Mouse (Mus musculus) forebrain, embryonic 12.5 days (tissue): ENCODE measurements at regions not wholly inside any gene's neighbourhood (a gene's known extent, or its start where the extent isn't known, plus 50 kb on each side); places are given as distances from the start of the nearest gene placed in this dataset.

Experiments
- ATAC-seq: fragments of 200-750 bp; cut with Nextera tagmentation; 2 replicates; pipeline ENCODE4 v1.8.0; 2017; ENCODE audit warnings: moderate TSS enrichment; ENCODE audit not compliant: low FRiP score
- H3K27ac ChIP-seq: fragments of 300-500 bp; sonication (generic); 2 replicates; pipeline ENCODE4 v1.5.1; 2016; ENCODE audit warnings: mild to moderate bottlenecking
- H3K27me3 ChIP-seq: fragments of 300-500 bp; sonication (generic); 2 replicates; pipeline ENCODE4 v1.6.1; 2016; ENCODE audit warnings: mild to moderate bottlenecking
- H3K36me3 ChIP-seq: fragments of 300-500 bp; sonication (generic); replicated peaks from 2 replicates; pipeline ENCODE4 v1.6.1; 2016; ENCODE audit warnings: mild to moderate bottlenecking
- H3K4me1 ChIP-seq: fragments of 300-500 bp; sonication (generic); 2 replicates; pipeline ENCODE4 v1.6.1; 2016
- H3K4me2 ChIP-seq: fragments of 300-500 bp; sonication (generic); 2 replicates; pipeline ENCODE4 v1.6.1; 2016; ENCODE audit warnings: mild to moderate bottlenecking, moderate library complexity
- H3K4me3 ChIP-seq: fragments of 300-500 bp; sonication (generic); replicated peaks from 2 replicates; pipeline ENCODE4 v1.5.1; 2016; ENCODE audit warnings: mild to moderate bottlenecking
- H3K9ac ChIP-seq: fragments of 300-500 bp; sonication (generic); 2 replicates; pipeline ENCODE4 v1.6.1; 2016; ENCODE audit warnings: mild to moderate bottlenecking
- H3K9me3 ChIP-seq: fragments of 300-500 bp; sonication (generic); 2 replicates; pipeline ENCODE4 v1.6.1; 2016
- WGBS: fragments of 180-500 bp; shearing (Covaris S2); methylation state at CpG from one replicate; pipeline ENCODE4 v1.1.7; 2016; 5-methylcytosine and 5-hydroxymethylcytosine counted together

DNA sequence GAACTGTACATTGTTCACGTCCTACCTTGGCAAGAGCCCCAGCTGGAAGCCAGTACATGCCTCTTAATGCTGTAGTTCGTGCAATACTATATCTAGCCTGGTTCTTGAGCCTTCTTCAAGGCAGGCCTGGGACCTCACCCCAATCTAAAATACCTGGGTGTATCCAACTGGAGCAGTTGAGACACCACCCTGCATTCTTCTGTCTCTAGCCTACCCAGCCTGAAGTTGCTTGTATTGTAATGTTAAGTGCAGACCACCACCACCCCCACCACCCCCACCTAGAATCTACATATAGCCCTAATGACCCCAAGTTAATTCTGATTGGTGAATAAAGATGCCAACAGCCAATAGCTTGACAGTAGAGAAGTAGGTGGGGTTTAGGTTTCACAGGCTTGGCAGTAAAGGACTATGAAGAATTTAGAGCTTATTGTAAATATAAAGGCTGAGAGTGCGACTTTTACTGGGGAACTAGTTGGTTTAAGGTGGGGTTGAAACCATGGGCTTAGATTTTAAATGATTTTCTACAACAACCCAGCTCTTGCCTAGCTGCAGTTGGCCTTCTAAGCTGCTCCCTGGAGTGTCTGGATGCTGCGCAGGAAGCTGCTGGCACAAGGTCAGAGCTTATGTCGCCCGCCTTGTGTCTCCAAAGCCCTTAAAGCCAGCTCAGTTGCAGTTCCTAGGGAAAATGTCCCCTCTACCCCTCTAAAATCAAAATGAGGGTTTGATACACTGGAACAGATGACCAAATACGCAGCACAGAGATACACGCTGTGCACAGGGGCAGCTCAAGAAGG, 109.2 kb downstream of the Tmem17 start:
- ATAC-seq, result no peak
- Histone ChIP-seq H3K4me2 (no peak overlapping the region), H3K4me3 (no peak overlapping the region), H3K27me3 (0 out of 2 replicates have a peak, but pooled peaks cover 6% of the 10 kb centered on the region), H3K36me3 (no peaks in the 10 kb centered on the region), H3K4me1 (0 out of 2 replicates have a peak, but pooled peaks cover 3% of the 10 kb centered on the region), H3K9me3 (no peaks in the 10 kb centered on the region), H3K27ac (no peak overlapping the region), H3K9ac (no peak overlapping the region)
- 73% methylated on average over 8 of the region's 8 CpGs for WGBS

DNA sequence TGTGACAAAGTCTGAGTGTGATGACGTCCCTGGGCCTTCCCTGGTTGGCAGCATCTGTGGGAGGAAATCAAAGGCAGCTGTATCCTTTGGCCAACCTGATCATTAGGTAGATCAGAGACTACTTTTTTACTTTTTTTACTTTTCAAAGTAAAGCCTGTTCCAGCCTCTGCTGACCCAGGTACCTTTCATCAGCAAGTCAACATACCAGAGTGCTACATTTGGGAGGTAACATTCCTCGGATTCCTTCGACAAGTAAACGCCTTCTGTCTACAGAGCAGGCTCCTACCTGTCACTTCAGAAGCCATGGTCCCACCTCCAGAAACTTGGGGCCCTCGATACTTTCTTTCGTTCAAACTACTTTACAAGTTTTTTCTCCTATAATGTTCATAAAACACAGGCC, 110.0 kb downstream of the Tmem17 start:
- 76% methylated on average over 6 of the region's 6 CpGs for WGBS
- H3K4me3 ChIP-seq, result no peak overlapping the region
- no peak for ATAC-seq
- no peaks in the 10 kb centered on the region for H3K9me3 ChIP-seq
- no peaks in the 10 kb centered on the region for H3K36me3 ChIP-seq
- H3K4me2 ChIP-seq, result no peak overlapping the region
- no peak overlapping the region for H3K9ac ChIP-seq
- 0 out of 2 replicates have a peak, but pooled peaks cover 3% of the 10 kb centered on the region for H3K4me1 ChIP-seq
- 0 out of 2 replicates have a peak, but pooled peaks cover 6% of the 10 kb centered on the region for H3K27me3 ChIP-seq
- H3K27ac ChIP-seq, result no peak overlapping the region

GRCm38 (mm10) chr11:22622496-22622997, 110.7 kb downstream of the Tmem17 start:
- H3K9ac ChIP-seq, result no peak overlapping the region
- no peak for ATAC-seq
- H3K4me3 ChIP-seq, result no peak overlapping the region
- H3K4me1 ChIP-seq, result no peaks in the 10 kb centered on the region
- no peak overlapping the region for H3K4me2 ChIP-seq
- no peaks in the 10 kb centered on the region for H3K36me3 ChIP-seq
- no peaks in the 10 kb centered on the region for H3K9me3 ChIP-seq
- WGBS, result 75% methylated on average over 8 of the region's 8 CpGs
- 0 out of 2 replicates have a peak, but pooled peaks cover 6% of the 10 kb centered on the region for H3K27me3 ChIP-seq
- no peak overlapping the region for H3K27ac ChIP-seq

- no peak overlapping the region for H3K27ac ChIP-seq
- 95% methylated on average over 1 of the region's 1 CpGs for WGBS
Measured at GRCm38 (mm10) chr11:22626407-22626806, 114.5 kb downstream of the Tmem17 start.

GRCm38 (mm10) chr11:22628497-22628896, 116.6 kb downstream of the Tmem17 start:
- Histone ChIP-seq H3K4me3 (no peak overlapping the region), H3K9me3 (no peaks in the 10 kb centered on the region), H3K27me3 (no peaks in the 10 kb centered on the region), H3K27ac (no peak overlapping the region), H3K4me1 (peaks cover 9% of the 10 kb centered on the region), H3K9ac (no peak overlapping the region), H3K36me3 (no peaks in the 10 kb centered on the region), H3K4me2 (no peak overlapping the region)
- ATAC-seq, result no peak
- 88% methylated on average over 5 of the region's 5 CpGs for WGBS

More at GRCm38 (mm10) chr11:22626407-22626806, 114.5 kb downstream of the Tmem17 start:
- Histone ChIP-seq H3K27me3 (no peaks in the 10 kb centered on the region), H3K36me3 (no peaks in the 10 kb centered on the region), H3K4me3 (no peak overlapping the region), H3K4me1 (no peaks in the 10 kb centered on the region), H3K4me2 (no peak overlapping the region), H3K9me3 (no peaks in the 10 kb centered on the region), H3K9ac (no peak overlapping the region)
- ATAC-seq, result no peak

- Histone ChIP-seq H3K4me2 (no peak overlapping the region), H3K9me3 (no peaks in the 10 kb centered on the region), H3K27ac (no peak overlapping the region), H3K36me3 (no peaks in the 10 kb centered on the region), H3K27me3 (no peaks in the 10 kb centered on the region), H3K9ac (no peak overlapping the region), H3K4me1 (peaks cover 9% of the 10 kb centered on the region), H3K4me3 (no peak overlapping the region)
- ATAC-seq, result no peak
- 81% methylated on average over 5 of the region's 5 CpGs for whole genome bisulfite sequencing
Measured at GRCm38 (mm10) chr11:22628979-22629378, 117.1 kb downstream of the Tmem17 start.

DNA sequence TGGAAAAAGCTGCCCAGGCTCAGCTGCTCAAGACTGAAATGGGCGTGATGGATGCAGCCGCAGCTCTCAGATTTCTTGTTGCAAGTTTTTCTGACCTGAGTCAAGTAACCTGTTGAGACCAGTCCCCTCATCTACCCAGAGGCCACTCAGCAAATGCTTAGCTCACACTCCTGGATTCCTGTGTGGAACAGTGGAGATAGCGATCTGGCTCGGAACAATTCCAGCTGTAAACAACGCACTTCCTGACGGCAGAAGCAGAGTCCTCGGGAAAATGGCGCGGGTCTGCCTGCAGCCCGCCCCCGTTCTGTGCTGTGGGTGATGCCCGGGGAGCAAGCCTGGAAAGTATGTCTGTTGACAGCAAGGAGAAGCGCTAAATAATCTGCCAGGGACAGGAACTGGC, 117.7 kb downstream of the Tmem17 start:
- H3K9ac ChIP-seq, result no peak overlapping the region

GRCm38 (mm10) chr11:22629991-22630390, 118.1 kb downstream of the Tmem17 start:
- Histone ChIP-seq H3K4me2 (peak overlapping the region; percentile 39; the same call in 1 of the 2 replicates), H3K4me1 (peaks cover 9% of the 10 kb centered on the region), H3K27me3 (no peaks in the 10 kb centered on the region), H3K9me3 (no peaks in the 10 kb centered on the region), H3K4me3 (no peak overlapping the region), H3K9ac (no peak overlapping the region), H3K27ac (no peak overlapping the region), H3K36me3 (no peaks in the 10 kb centered on the region)
- WGBS, result 80% methylated on average over 4 of the region's 4 CpGs
- no peak for ATAC-seq

More for the DNA sequence above, 117.7 kb downstream of the Tmem17 start:
- H3K4me1 ChIP-seq, result peaks cover 9% of the 10 kb centered on the region
- H3K27ac ChIP-seq, result no peak overlapping the region
- no peaks in the 10 kb centered on the region for H3K36me3 ChIP-seq
- no peaks in the 10 kb centered on the region for H3K27me3 ChIP-seq
- peak overlapping the region; percentile 39 for H3K4me2 ChIP-seq
- WGBS, result 40% methylated on average over 13 of the region's 13 CpGs
- ATAC-seq, result no peak
- no peaks in the 10 kb centered on the region for H3K9me3 ChIP-seq
- H3K4me3 ChIP-seq, result no peak overlapping the region; the same call in 1 of the 2 replicates

- Histone ChIP-seq H3K9me3 (no peaks in the 10 kb centered on the region), H3K9ac (no peak overlapping the region), H3K36me3 (no peaks in the 10 kb centered on the region), H3K27ac (no peak overlapping the region), H3K27me3 (no peaks in the 10 kb centered on the region), H3K4me1 (peaks cover 9% of the 10 kb centered on the region), H3K4me2 (no peak overlapping the region), H3K4me3 (no peak overlapping the region)
- ATAC-seq, result no peak
- WGBS, result 75% methylated on average over 5 of the region's 5 CpGs
Measured at GRCm38 (mm10) chr11:22630982-22631381, 119.1 kb downstream of the Tmem17 start.

GRCm38 (mm10) chr11:22631606-22632313, 119.9 kb downstream of the Tmem17 start:
- 9% methylated on average over 6 of the region's 6 CpGs for WGBS
- H3K36me3 ChIP-seq, result no peaks in the 10 kb centered on the region
- H3K4me1 ChIP-seq, result peaks cover 9% of the 10 kb centered on the region
- peak overlapping the region; percentile 30 for H3K4me2 ChIP-seq
- no peaks in the 10 kb centered on the region for H3K27me3 ChIP-seq
- ATAC-seq, result peak; percentile 28; the same call in 1 of the 2 replicates
- H3K9me3 ChIP-seq, result no peaks in the 10 kb centered on the region
- no peak overlapping the region for H3K4me3 ChIP-seq
- H3K27ac ChIP-seq, result no peak overlapping the region
- no peak overlapping the region for H3K9ac ChIP-seq

- no peak overlapping the region for H3K9ac ChIP-seq
- no peaks in the 10 kb centered on the region for H3K9me3 ChIP-seq
- H3K4me1 ChIP-seq, result peaks cover 9% of the 10 kb centered on the region
- H3K4me2 ChIP-seq, result no peak overlapping the region
- no peak overlapping the region for H3K27ac ChIP-seq
- H3K4me3 ChIP-seq, result no peak overlapping the region
- no peaks in the 10 kb centered on the region for H3K36me3 ChIP-seq
- H3K27me3 ChIP-seq, result no peaks in the 10 kb centered on the region
- ATAC-seq, result peak; percentile 24; the same call in 1 of the 2 replicates
Measured at GRCm38 (mm10) chr11:22632314-22632700, 120.4 kb downstream of the Tmem17 start.

DNA sequence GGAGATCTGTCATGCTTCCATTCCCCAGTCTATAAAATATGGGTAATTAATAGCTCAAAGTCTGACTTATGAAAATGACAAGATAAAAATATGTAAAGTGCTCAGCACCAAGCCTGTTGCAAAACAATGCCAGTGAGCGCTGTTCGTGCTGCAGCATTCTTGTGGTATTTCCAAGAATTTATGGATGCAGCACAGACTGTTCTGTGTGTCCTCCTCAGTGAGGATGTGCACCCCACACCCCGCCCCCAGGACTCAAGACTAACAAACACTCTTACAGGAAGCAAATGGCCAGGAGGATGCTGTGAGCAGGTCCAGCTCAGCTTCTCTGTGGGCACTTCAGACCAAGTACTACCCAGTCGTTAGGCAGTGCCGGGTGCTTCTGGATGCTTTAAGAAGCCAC, 121.1 kb downstream of the Tmem17 start:
- H3K4me2 ChIP-seq, result no peak overlapping the region
- no peak overlapping the region for H3K9ac ChIP-seq
- H3K27ac ChIP-seq, result no peak overlapping the region
- no peaks in the 10 kb centered on the region for H3K27me3 ChIP-seq
- no peaks in the 10 kb centered on the region for H3K36me3 ChIP-seq
- H3K9me3 ChIP-seq, result no peaks in the 10 kb centered on the region
- H3K4me1 ChIP-seq, result peaks cover 9% of the 10 kb centered on the region
- 85% methylated on average over 5 of the region's 5 CpGs for WGBS
- H3K4me3 ChIP-seq, result no peak overlapping the region
- ATAC-seq, result no peak
